Mouse (Mus musculus) neural tube, embryonic 11.5 days (tissue): ENCODE data around the gene Chka. TPM values are rescaled to one million over a fixed set of nuclear protein-coding genes. Genes with fewer than 3 reads are reported as not detected.

Experiments
- ATAC-seq: fragments of 200-750 bp; cut with Nextera tagmentation; 2 replicates; pipeline ENCODE4 v1.8.0; 2017; ENCODE audit warnings: moderate number of reproducible peaks, mild to moderate bottlenecking, moderate TSS enrichment, moderate library complexity; ENCODE audit not compliant: insufficient read depth, low FRiP score, low TSS enrichment
- DNase-seq: peaks from one replicate; pipeline ENCODE4 v3.0.0-alpha.2; 2015; ENCODE audit warnings: low spot score
- H3K27ac ChIP-seq: fragments of 300-500 bp; sonication (generic); 2 replicates; pipeline ENCODE4 v1.5.1; 2014; ENCODE audit warnings: low read depth, mild to moderate bottlenecking, low read length
- H3K27me3 ChIP-seq: fragments of 300-500 bp; sonication (generic); 2 replicates; pipeline ENCODE4 v1.6.1; 2014; ENCODE audit warnings: mild to moderate bottlenecking, low read length, mixed read lengths; ENCODE audit not compliant: control insufficient read depth, insufficient read depth
- H3K36me3 ChIP-seq: fragments of 300-500 bp; sonication (generic); 2 replicates; pipeline ENCODE4 v1.6.1; 2014; ENCODE audit warnings: mild to moderate bottlenecking, low read length, moderate library complexity, mixed read lengths; ENCODE audit not compliant: control insufficient read depth, insufficient read depth
- H3K4me1 ChIP-seq: fragments of 300-500 bp; sonication (generic); 2 replicates; pipeline ENCODE4 v1.6.1; 2014; ENCODE audit warnings: low read length, mixed read lengths; ENCODE audit not compliant: control insufficient read depth, insufficient read depth
- H3K4me2 ChIP-seq: fragments of 300-500 bp; sonication (generic); 2 replicates; pipeline ENCODE4 v1.6.1; 2014; ENCODE audit warnings: low read depth, mild to moderate bottlenecking, moderate library complexity
- H3K4me3 ChIP-seq: fragments of 300-500 bp; sonication (generic); 2 replicates; pipeline ENCODE4 v1.5.1; 2014; ENCODE audit warnings: low read depth, low read length
- H3K9ac ChIP-seq: fragments of 300-500 bp; sonication (generic); 2 replicates; pipeline ENCODE4 v1.6.1; 2014; ENCODE audit warnings: mild to moderate bottlenecking, low read length
- H3K9me3 ChIP-seq: fragments of 300-500 bp; sonication (generic); 2 replicates; pipeline ENCODE4 v1.6.1; 2016; ENCODE audit warnings: low read length; ENCODE audit not compliant: control insufficient read depth
- WGBS: fragments of 180-500 bp; shearing (Covaris S2); extraction: QIAGEN DNeasy Blood & Tissue Kit; methylation state at CpG from one replicate; pipeline ENCODE4 v1.1.7; 2014; 5-methylcytosine and 5-hydroxymethylcytosine counted together
- polyA plus RNA-seq: library from polyadenylated mRNA; unstranded; fragments of >200 nt; fragmentation: Nextera tagmentation; extraction: Ambion mirVana; gene quantifications from 2 replicates; pipeline ENCODE4 v1.2.1, GENCODE M21; 2014

Chka gene
- polyA plus RNA-seq, 1 experiment from 2014 or later: 59.5 TPM

GRCm38 (mm10) chr19:3850076-3850475 lies 1.5 kb upstream of the Chka start:
- Histone ChIP-seq H3K36me3 (no peaks in the 10 kb centered on the region), H3K27ac (no peak overlapping the region), H3K27me3 (no peaks in the 10 kb centered on the region), H3K4me2 (no peak overlapping the region), H3K4me1 (peaks cover 10% of the 10 kb centered on the region; the same call in 1 of the 2 replicates), H3K9ac (no peak overlapping the region), H3K9me3 (no peaks in the 10 kb centered on the region), H3K4me3 (no peak overlapping the region)
- DNase-seq: no peak
- 41% methylated on average over 5 of the region's 5 CpGs for WGBS
- no peak for ATAC-seq

DNA sequence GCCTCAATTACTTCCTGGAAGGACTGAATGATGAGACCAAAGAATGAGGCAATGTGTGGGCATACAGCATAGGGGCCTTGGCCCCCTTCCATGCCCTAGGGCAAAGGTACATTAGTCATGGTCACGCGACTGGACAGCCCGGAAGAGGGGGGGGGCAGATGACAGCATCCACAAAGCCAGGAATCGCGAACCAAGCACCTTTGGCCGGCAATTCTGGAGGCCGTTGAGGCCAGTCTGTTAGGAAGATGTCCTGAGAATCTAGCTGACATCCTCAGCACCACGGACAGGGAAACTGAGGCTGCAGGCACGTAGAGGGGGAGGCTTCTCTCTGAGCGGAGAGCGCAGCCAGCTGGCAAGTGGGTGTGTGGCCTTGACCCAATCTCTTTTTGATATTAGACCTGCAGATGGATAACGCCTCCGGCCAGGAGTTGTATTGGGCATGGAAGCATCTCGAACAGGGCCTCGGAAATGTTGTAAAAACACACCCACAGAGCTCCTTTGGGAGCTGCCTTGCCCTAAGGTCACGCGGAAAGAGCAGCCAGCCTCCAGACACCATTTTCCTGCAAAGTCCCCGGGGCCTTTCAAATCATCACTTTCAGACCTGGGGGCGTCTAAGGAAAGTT lies 615 bp upstream of the Chka start:
- Histone ChIP-seq H3K36me3 (no peaks in the 10 kb centered on the region), H3K4me3 (peak overlapping the region; percentile 85), H3K9me3 (no peaks in the 10 kb centered on the region), H3K4me1 (peaks cover 13% of the 10 kb centered on the region; the same call in 1 of the 2 replicates), H3K27me3 (no peaks in the 10 kb centered on the region), H3K27ac (no peak overlapping the region), H3K9ac (peak overlapping the region; percentile 90), H3K4me2 (peak overlapping the region; percentile 81)
- 6% methylated on average over 19 of the region's 19 CpGs for WGBS
- DNase-seq (peak; percentile 42), ATAC-seq (peak; percentile 61; the same call in 1 of the 2 replicates)

- Histone ChIP-seq H3K9ac (peak overlapping the region; percentile 90), H3K36me3 (no peaks in the 10 kb centered on the region), H3K4me3 (peak overlapping the region; percentile 85), H3K4me1 (peaks cover 13% of the 10 kb centered on the region; the same call in 1 of the 2 replicates), H3K4me2 (peak overlapping the region; percentile 81), H3K27ac (peak overlapping the region; percentile 95), H3K27me3 (no peaks in the 10 kb centered on the region), H3K9me3 (no peaks in the 10 kb centered on the region)
- 0% methylated on average over 49 of the region's 74 CpGs for WGBS
- ATAC-seq: peak; percentile 20
- no peak for DNase-seq
Measured at GRCm38 (mm10) chr19:3851979-3852681, 557 bp downstream of the Chka start.

DNA sequence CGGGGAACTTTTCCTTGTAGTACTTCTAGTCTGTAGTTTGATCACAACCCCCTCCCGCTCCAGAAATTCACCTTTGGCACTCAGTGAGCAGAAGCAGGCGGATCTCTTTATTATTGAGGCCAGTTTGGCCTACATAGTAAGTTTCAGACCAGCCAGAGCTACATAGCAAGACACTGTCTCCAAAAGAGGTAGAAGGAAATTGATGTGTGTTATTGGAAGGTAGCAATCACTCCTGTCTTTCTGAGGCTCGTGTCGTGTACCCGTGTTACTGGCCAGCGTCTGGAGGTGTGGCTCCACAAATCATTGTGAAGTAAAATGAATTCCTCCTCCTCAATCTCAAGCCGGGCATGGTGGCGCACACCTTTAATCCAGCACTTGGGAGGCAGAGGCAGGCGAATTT lies 1.5 kb downstream of the Chka start:
- 89% methylated on average over 10 of the region's 10 CpGs for WGBS
- ATAC-seq: no peak

GRCm38 (mm10) chr19:3853891-3854290 lies 2.3 kb downstream of the Chka start:
- DNase-seq (no peak), ATAC-seq (no peak)
- Histone ChIP-seq H3K36me3 (no peaks in the 10 kb centered on the region), H3K27me3 (no peaks in the 10 kb centered on the region), H3K4me1 (peaks cover 13% of the 10 kb centered on the region; the same call in 1 of the 2 replicates), H3K9ac (no peak overlapping the region), H3K9me3 (no peaks in the 10 kb centered on the region), H3K4me2 (no peak overlapping the region), H3K27ac (no peak overlapping the region), H3K4me3 (no peak overlapping the region)
- 93% methylated on average over 1 of the region's 1 CpGs for WGBS

More for the DNA sequence above, 1.5 kb downstream of the Chka start:
- H3K4me2 ChIP-seq: no peak overlapping the region; the same call in 1 of the 2 replicates
- H3K9me3 ChIP-seq: no peaks in the 10 kb centered on the region
- no peak overlapping the region for H3K27ac ChIP-seq
- no peaks in the 10 kb centered on the region for H3K36me3 ChIP-seq
- H3K4me1 ChIP-seq: peaks cover 13% of the 10 kb centered on the region; the same call in 1 of the 2 replicates
- H3K9ac ChIP-seq: no peak overlapping the region
- H3K27me3 ChIP-seq: no peaks in the 10 kb centered on the region
- H3K4me3 ChIP-seq: peak overlapping the region; percentile 85; the same call in 1 of the 2 replicates
- DNase-seq: no peak

DNA sequence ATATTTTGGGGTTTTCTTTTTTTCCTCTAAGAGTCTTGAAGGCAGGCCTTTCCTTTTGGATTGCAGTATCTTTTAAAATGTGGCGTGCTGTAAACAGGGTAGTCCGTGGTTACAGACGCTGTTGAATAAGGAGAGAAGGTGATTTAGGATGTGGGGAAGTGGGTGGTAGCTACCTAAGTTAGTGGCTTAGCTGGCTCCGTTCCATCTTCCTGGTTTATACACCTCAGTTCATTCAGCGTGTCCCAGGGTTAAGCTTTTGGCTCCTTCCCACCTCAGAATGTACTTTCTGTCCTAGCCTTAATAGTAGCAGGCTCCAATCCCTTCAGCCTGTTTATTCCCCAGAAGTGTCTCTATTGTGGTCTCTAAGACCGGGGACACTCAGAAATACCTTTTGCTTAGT lies 3.5 kb downstream of the Chka start:
- no peaks in the 10 kb centered on the region for H3K9me3 ChIP-seq
- H3K9ac ChIP-seq: no peak overlapping the region
- peaks cover 13% of the 10 kb centered on the region; the same call in 1 of the 2 replicates for H3K4me1 ChIP-seq
- H3K27me3 ChIP-seq: no peaks in the 10 kb centered on the region
- no peak for DNase-seq
- no peak overlapping the region for H3K4me3 ChIP-seq
- H3K4me2 ChIP-seq: no peak overlapping the region
- H3K27ac ChIP-seq: no peak overlapping the region
- no peaks in the 10 kb centered on the region for H3K36me3 ChIP-seq
- ATAC-seq: no peak
- WGBS: 75% methylated on average over 6 of the region's 6 CpGs

DNA sequence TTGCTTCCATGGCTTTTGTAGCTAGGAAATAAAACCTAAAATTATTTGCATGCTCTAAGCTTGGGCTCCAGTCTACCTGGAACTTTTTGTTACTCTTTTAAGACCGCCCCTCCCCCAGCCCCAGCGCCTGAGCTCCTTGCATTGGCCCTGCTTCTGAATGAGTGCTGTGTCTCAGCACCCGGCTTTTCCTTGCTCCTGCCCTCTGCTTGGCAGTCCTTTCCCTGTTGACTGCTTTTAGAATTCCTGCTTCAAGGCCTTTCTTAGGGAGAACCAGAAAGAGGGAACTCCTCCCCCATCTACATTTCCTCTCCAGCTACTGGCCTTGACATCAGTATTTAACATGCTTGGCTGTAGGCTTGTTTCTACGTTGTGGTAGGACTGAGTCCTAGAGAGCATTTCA lies 4.0 kb downstream of the Chka start:
- ATAC-seq (no peak), DNase-seq (no peak)
- WGBS: 27% methylated on average over 4 of the region's 4 CpGs
- Histone ChIP-seq H3K9ac (no peak overlapping the region), H3K4me3 (no peak overlapping the region), H3K36me3 (no peaks in the 10 kb centered on the region), H3K27me3 (no peaks in the 10 kb centered on the region), H3K4me2 (no peak overlapping the region), H3K27ac (no peak overlapping the region), H3K4me1 (peaks cover 13% of the 10 kb centered on the region; the same call in 1 of the 2 replicates), H3K9me3 (no peaks in the 10 kb centered on the region)

- no peak for ATAC-seq
- DNase-seq: no peak
- no peak overlapping the region for H3K4me3 ChIP-seq
- no peak overlapping the region for H3K9ac ChIP-seq
- no peak overlapping the region for H3K4me2 ChIP-seq
- WGBS: 81% methylated on average over 3 of the region's 3 CpGs
- no peaks in the 10 kb centered on the region for H3K36me3 ChIP-seq
- no peaks in the 10 kb centered on the region for H3K9me3 ChIP-seq
- no peak overlapping the region for H3K27ac ChIP-seq
- H3K27me3 ChIP-seq: no peaks in the 10 kb centered on the region
- H3K4me1 ChIP-seq: 0 out of 2 replicates have a peak, but pooled peaks cover 8% of the 10 kb centered on the region
Measured at GRCm38 (mm10) chr19:3857220-3857619, 5.6 kb downstream of the Chka start.
